Mouse (Mus musculus): ENCODE results near the gene Stpg3. TPM values are rescaled to one million over a fixed set of nuclear protein-coding genes. Genes with fewer than 3 reads are reported as not detected.

Stpg3 gene
- polyA plus RNA-seq, 1 experiment from 2014 or later, result not detected

DNA sequence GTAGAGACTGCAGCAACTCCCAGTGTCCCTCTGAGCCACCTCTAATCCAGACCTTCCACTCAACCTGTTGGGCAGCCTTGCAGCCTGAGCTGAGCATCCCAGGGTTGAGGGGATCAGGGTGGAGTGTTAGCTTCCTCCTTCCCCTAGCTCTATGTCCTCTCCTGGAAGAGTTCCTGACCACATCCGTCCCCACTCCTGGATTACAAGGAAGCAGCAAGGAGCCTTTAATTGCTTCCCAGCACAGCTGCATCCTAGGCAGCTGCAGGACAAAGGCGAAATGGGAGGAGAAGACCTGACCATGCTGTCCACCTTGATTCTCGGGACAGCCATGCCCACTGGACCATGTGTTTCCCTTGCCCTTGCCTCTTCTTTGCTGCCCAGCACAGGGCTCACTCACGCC, 37.4 kb downstream of the Stpg3 start:
- Histone ChIP-seq H3K36me3 (no peaks in the 10 kb centered on the region), H3K9ac (no peak overlapping the region), H3K27me3 (peaks cover 40% of the 10 kb centered on the region), H3K4me3 (no peak overlapping the region), H3K9me3 (no peaks in the 10 kb centered on the region), H3K4me1 (peaks cover 57% of the 10 kb centered on the region), H3K27ac (peak overlapping the region; percentile 72), H3K4me2 (no peak overlapping the region)
- no peak for ATAC-seq (ENCODE audit: insufficient number of reproducible peaks, low FRiP score, low TSS enrichment, low read depth)
- 26% methylated on average over 4 of the region's 4 CpGs for WGBS

DNA sequence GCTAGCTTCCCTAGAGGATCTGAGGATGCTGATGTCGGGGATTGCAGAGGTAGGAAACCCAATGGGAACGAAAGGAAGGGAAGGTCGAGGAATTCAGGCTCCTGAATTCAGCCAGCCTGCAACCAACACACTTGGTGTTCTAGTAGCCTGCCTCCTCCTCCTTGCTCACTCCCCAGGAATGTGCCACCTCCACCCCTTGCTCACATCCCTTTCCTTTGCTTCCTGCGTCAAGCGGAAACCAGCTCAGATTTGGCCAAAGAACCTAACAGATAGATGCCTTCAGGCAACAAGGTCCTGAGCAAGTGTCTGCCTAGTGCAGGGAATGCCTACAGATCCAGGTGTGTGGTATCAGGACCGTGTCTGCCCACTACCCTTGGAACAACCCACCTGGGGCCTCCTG, 37.9 kb downstream of the Stpg3 start:
- Histone ChIP-seq H3K4me2 (no peak overlapping the region), H3K9ac (no peak overlapping the region), H3K9me3 (no peaks in the 10 kb centered on the region), H3K27me3 (peaks cover 36% of the 10 kb centered on the region), H3K4me3 (no peak overlapping the region), H3K36me3 (no peaks in the 10 kb centered on the region), H3K4me1 (peaks cover 53% of the 10 kb centered on the region), H3K27ac (peak overlapping the region; percentile 11; the same call in 1 of the 2 replicates)
- 44% methylated on average over 6 of the region's 6 CpGs for WGBS
- no peak for ATAC-seq (ENCODE audit: insufficient number of reproducible peaks, low FRiP score, low TSS enrichment, low read depth)

DNA sequence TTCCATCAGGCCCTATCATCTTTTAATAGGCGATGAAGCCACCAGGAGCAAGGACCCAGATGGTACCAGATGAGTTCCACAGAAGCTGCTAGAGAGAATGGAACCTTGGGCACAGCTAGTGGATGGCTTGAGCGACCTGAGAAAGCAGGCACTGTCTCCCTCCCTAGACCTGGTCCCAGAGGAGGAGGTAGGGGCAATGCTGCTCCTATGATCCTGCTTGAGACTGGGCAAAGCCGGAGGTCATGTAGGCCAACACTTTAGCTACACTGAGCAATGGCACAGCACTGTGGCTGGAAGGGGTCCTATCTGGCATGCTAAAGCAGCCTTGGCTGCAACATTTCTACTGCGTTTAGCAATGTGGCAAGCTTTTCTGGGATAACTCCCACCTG, 38.8 kb downstream of the Stpg3 start:
- no peak for ATAC-seq (ENCODE audit: insufficient number of reproducible peaks, low FRiP score, low TSS enrichment, low read depth)
- Histone ChIP-seq H3K36me3 (no peaks in the 10 kb centered on the region), H3K27ac (no peak overlapping the region), H3K4me2 (no peak overlapping the region), H3K4me3 (no peak overlapping the region), H3K9me3 (no peaks in the 10 kb centered on the region), H3K4me1 (peaks cover 46% of the 10 kb centered on the region), H3K27me3 (peaks cover 27% of the 10 kb centered on the region), H3K9ac (no peak overlapping the region)
- WGBS, result 82% methylated on average over 4 of the region's 4 CpGs

DNA sequence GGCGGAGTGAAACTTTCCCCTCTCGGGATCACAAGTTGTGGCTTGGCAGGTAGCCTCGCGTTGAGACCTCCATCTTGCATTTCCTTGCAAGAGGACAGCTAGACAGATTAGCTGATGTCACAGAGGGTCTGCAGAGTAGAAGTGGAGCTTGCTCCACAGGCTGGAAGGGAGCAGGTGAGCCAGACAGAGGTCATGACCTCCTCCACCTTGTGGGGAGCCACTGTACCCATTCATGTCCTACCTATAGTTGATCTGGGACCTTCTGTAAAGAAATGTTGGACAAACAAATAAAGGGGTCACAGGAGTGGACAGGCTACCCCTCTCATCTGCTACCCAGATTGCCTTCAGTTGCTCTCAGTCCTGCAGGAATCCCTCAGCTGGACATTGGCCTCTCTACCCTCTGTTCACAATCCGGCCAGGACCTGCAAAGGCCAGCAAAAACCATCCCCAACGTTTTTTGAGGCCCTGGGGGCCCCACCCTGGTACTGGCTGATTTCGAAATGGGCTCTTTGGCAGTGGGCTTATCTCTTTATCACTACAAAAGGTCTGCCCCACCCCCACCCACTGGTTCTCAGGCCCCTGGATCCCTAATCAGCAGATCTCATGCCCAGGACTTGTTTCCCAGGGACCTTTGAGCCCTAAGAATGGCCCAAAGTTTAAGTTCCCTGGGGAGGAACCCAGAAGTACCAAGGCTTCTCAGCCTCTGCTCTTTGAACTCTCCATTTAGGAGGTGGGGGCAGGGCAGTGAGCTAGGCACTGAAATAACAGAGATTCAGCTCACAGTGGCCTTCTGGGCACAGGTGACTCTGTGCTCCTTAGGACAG, 39.4 kb downstream of the Stpg3 start:
- H3K4me2 ChIP-seq, result no peak overlapping the region
- ATAC-seq (ENCODE audit: insufficient number of reproducible peaks, low FRiP score, low TSS enrichment, low read depth), result no peak
- no peak overlapping the region for H3K4me3 ChIP-seq
- no peak overlapping the region for H3K9ac ChIP-seq
- 47% methylated on average over 7 of the region's 7 CpGs for WGBS
- no peaks in the 10 kb centered on the region for H3K9me3 ChIP-seq
- H3K4me1 ChIP-seq, result peaks cover 45% of the 10 kb centered on the region
- H3K36me3 ChIP-seq, result no peaks in the 10 kb centered on the region
- peaks cover 21% of the 10 kb centered on the region for H3K27me3 ChIP-seq
- no peak overlapping the region for H3K27ac ChIP-seq

DNA sequence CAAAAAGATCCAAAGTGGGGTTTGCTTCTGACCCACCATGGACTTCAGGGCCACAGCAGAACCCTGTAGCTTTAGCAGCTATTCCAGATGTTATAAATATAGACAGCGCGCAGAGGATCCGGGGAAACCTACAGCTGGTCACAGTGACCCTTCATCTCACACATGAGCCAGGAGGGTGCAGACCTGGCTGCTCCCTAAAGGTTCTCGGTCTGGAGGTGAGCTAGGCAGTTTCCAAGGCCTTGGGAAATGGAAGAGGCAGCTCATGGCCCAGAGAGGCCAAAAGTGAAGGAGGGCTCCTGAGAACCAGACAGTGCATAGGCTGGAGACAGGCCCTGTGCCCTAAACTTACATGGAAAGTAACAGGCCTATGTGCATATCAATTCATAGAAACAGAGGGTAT, 40.6 kb downstream of the Stpg3 start:
- Histone ChIP-seq H3K4me1 (peaks cover 42% of the 10 kb centered on the region), H3K27ac (no peak overlapping the region), H3K9me3 (no peaks in the 10 kb centered on the region), H3K4me2 (no peak overlapping the region), H3K4me3 (no peak overlapping the region), H3K9ac (no peak overlapping the region), H3K27me3 (peaks cover 12% of the 10 kb centered on the region), H3K36me3 (no peaks in the 10 kb centered on the region)
- no peak for ATAC-seq (ENCODE audit: insufficient number of reproducible peaks, low FRiP score, low TSS enrichment, low read depth)
- WGBS, result 84% methylated on average over 4 of the region's 4 CpGs

DNA sequence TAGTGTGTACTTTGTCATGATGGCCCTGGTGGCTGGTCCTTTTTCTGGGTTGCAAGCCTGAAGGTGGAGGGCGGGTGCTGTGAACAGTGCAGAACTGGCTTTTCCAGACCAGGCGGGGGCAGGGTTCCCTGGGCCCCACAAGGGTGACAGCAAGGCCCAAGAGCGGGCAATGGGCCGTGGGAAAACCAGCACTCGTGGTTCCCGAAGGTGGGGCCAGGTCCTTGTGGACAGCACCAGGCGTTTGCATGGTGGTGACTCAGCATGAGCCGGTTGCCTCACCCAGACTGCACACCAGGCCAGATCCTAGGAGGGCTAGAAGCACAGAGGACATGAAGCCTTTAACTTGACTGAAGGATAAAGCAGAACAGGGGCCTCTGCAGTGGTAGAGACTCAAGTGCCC, 41.8 kb downstream of the Stpg3 start:
- no peaks in the 10 kb centered on the region for H3K36me3 ChIP-seq
- H3K27me3 ChIP-seq, result peaks cover under 1% of the 10 kb centered on the region; the same call in 1 of the 2 replicates
- H3K4me2 ChIP-seq, result no peak overlapping the region
- no peak overlapping the region for H3K4me3 ChIP-seq
- no peak overlapping the region for H3K9ac ChIP-seq
- 0 out of 2 replicates have a peak overlapping the region, but pooled peaks have one; percentile 22 for H3K27ac ChIP-seq
- H3K9me3 ChIP-seq, result no peaks in the 10 kb centered on the region
- peaks cover 41% of the 10 kb centered on the region for H3K4me1 ChIP-seq
- ATAC-seq (ENCODE audit: insufficient number of reproducible peaks, low FRiP score, low TSS enrichment, low read depth), result no peak
- 59% methylated on average over 8 of the region's 8 CpGs for WGBS

DNA sequence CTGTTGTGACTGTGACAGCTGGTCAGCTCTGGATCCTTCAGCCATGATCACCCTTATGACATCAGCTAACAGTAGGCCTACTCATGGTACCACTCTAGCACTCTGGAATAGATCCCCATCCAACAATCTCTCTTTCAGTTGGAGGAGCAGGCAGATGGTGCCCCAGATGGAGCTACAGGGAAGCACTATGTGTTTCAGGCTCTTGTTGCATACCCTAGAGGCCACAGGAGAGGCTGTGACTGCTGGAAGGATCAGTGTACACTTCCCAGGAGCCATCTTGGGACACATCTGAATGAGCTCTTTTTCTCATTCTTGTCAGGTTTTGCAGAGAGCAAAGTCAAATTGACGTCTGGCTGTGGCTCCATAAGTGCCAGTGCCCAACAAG, 42.7 kb downstream of the Stpg3 start:
- Histone ChIP-seq H3K9me3 (no peaks in the 10 kb centered on the region), H3K9ac (no peak overlapping the region), H3K36me3 (no peaks in the 10 kb centered on the region), H3K27ac (no peak overlapping the region), H3K4me1 (peaks cover 36% of the 10 kb centered on the region), H3K4me2 (no peak overlapping the region), H3K27me3 (no peaks in the 10 kb centered on the region), H3K4me3 (no peak overlapping the region)
- WGBS, result 49% methylated on average over 1 of the region's 1 CpGs
- no peak for ATAC-seq (ENCODE audit: insufficient number of reproducible peaks, low FRiP score, low TSS enrichment, low read depth)

DNA sequence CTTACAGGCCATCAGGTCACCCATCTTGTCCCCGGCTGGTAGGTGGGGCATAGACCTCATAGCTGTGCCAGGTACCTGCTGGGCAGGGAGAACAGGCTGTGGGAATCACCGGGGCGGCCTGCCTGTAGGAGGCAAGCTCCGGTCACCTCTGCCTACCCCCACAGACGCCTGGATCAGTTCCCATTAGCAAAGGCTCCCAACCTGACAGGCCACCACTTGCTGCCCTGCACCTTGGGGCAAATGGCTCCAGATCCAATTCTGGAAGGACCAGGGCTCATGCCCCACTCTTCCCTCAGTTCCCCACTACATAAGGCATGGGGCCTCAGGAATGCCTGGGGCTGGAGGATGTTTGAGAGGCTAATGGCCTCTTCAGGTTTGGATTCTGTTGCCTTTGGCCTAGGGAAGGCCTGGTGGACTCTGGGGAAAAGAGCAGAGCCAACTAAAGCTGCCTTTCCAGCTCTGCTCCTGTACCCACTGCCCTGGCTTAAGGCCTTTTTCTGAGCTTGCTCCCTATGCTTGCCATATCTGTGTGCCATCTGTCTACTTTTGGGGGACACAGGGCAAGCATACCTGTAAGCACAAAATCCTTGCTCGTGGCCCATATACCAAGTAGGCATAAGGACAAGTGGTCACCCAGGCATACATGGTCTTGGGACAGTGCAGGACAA, 43.2 kb downstream of the Stpg3 start:
- Histone ChIP-seq H3K9ac (no peak overlapping the region), H3K4me3 (no peak overlapping the region), H3K27ac (no peak overlapping the region), H3K9me3 (no peaks in the 10 kb centered on the region), H3K4me2 (no peak overlapping the region), H3K27me3 (no peaks in the 10 kb centered on the region), H3K36me3 (no peaks in the 10 kb centered on the region), H3K4me1 (peaks cover 30% of the 10 kb centered on the region)
- WGBS, result 70% methylated on average over 6 of the region's 6 CpGs
- ATAC-seq (ENCODE audit: insufficient number of reproducible peaks, low FRiP score, low TSS enrichment, low read depth), result no peak

DNA sequence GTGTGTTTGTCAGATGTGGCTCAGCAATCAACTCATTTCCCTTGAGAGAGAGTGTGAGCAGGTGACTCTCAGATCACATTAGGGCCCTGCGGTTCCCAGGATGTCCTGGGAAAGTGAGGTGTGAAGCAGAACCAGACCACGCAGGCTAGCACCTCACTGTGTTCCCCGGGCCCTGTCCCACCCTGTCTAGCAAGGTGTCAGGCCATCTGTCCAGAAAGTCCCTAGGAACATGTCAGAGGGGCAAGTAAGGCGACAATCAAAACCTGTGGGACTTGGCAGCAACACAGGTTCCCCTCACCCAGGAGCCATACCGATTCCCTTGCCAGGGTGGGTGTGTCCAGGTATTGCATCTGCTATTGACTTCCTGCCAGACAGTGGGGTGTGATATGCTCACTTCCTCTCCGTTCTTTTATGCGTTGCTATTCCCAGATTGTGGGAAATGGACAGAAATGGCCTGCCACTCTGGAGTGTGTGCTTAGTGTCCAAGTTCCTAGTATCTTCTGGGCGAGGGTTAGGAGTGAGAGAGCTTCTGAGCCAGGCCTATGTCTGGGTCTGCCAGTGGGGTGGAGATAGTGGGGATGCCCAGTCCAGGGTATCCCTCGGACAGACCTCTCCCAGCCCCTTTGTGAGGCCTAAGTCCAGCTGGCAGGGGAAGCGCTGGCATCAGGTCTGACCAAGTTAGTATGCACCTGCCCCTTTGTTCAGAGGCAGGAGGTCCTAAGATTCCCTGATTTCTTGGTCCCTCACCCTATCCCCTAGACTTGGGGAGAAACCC, 43.9 kb downstream of the Stpg3 start:
- 51% methylated on average over 10 of the region's 10 CpGs for WGBS
- H3K4me1 ChIP-seq, result peaks cover 28% of the 10 kb centered on the region
- no peak overlapping the region for H3K4me2 ChIP-seq
- no peak overlapping the region for H3K4me3 ChIP-seq
- no peaks in the 10 kb centered on the region for H3K9me3 ChIP-seq
- no peak overlapping the region for H3K9ac ChIP-seq
- ATAC-seq (ENCODE audit: insufficient number of reproducible peaks, low FRiP score, low TSS enrichment, low read depth), result no peak
- H3K36me3 ChIP-seq, result no peaks in the 10 kb centered on the region
- H3K27ac ChIP-seq, result peak overlapping the region; percentile 48; the same call in 1 of the 2 replicates
- H3K27me3 ChIP-seq, result no peaks in the 10 kb centered on the region

DNA sequence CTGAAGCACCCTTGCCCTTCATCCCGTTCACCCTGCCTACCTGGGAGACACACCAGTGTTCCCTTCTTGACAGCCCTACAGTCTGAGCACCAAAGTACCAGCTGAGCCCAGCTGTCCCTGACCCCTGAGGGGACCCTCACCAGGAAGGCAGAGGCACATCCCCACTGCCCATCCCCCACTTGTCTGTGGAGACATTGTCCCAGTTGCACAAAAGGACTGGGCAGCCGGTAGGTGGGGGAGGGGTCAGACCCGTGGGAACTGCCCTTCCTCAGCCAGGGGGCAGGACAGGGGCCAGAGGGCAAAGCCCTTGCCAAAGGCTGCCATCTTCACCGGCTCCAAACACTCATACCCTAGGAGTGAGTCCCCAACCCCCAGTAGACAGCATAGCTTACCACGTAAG, 44.7 kb downstream of the Stpg3 start:
- H3K4me1 ChIP-seq, result peaks cover 28% of the 10 kb centered on the region
- H3K27ac ChIP-seq, result no peak overlapping the region
- H3K9me3 ChIP-seq, result no peaks in the 10 kb centered on the region
- no peak for ATAC-seq (ENCODE audit: insufficient number of reproducible peaks, low FRiP score, low TSS enrichment, low read depth)
- WGBS, result 38% methylated on average over 5 of the region's 5 CpGs
- H3K4me3 ChIP-seq, result no peak overlapping the region
- H3K27me3 ChIP-seq, result no peaks in the 10 kb centered on the region
- H3K4me2 ChIP-seq, result no peak overlapping the region
- no peaks in the 10 kb centered on the region for H3K36me3 ChIP-seq
- no peak overlapping the region for H3K9ac ChIP-seq

DNA sequence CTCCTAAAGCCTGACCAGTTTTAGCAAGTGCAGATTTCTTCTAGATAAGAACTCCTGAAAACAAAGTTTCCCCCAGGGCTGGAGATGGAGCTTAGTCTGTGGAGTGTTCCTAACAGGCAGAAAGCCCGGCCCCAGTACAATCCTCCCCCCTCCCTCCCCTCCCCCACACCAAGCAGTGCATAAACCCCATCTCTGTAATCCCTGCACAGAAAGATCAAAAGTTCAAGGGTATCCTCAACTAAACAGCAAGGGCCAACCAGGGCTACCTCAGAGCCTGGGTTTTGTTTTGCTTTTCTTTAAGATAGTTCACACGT, 45.8 kb downstream of the Stpg3 start:
- H3K27ac ChIP-seq, result peak overlapping the region; percentile 57
- peaks cover 33% of the 10 kb centered on the region for H3K4me1 ChIP-seq
- no peak overlapping the region for H3K9ac ChIP-seq
- 24% methylated on average over 2 of the region's 2 CpGs for WGBS
- H3K27me3 ChIP-seq, result no peaks in the 10 kb centered on the region
- H3K4me3 ChIP-seq, result peak overlapping the region; percentile 47
- H3K9me3 ChIP-seq, result no peaks in the 10 kb centered on the region
- ATAC-seq (ENCODE audit: insufficient number of reproducible peaks, low FRiP score, low TSS enrichment, low read depth), result no peak
- peak overlapping the region; percentile 89 for H3K4me2 ChIP-seq
- H3K36me3 ChIP-seq, result no peaks in the 10 kb centered on the region

Measured in limb, embryonic 15.5 days (tissue).